Mouse (Mus musculus) heart, postnatal 0 days (tissue): ENCODE measurements around the gene Ss18l2. TPM values are rescaled to one million over a fixed set of nuclear protein-coding genes. Genes with fewer than 3 reads are reported as not detected.

Source experiments
- ATAC-seq: fragments of 200-750 bp; cut with Nextera tagmentation; 2 replicates; pipeline ENCODE4 v1.8.0; 2017; ENCODE audit warnings: low read depth, moderate number of reproducible peaks, moderate library complexity; ENCODE audit not compliant: insufficient read depth
- DNase-seq: peaks from one replicate; pipeline ENCODE4 v3.0.0-alpha.2; 2016; ENCODE audit warnings: low spot score
- H3K27ac ChIP-seq: fragments of 300-500 bp; sonication (generic); 2 replicates; pipeline ENCODE4 v1.5.1; 2014; ENCODE audit warnings: low read depth, mild to moderate bottlenecking
- H3K27me3 ChIP-seq: fragments of 300-500 bp; sonication (generic); 2 replicates; pipeline ENCODE4 v1.6.1; 2014; ENCODE audit warnings: low read length, mixed read lengths; ENCODE audit not compliant: control insufficient read depth, insufficient read depth
- H3K36me3 ChIP-seq: fragments of 300-500 bp; sonication (generic); replicated peaks from 2 replicates; pipeline ENCODE4 v1.6.1; 2014; ENCODE audit warnings: low read length, mixed read lengths; ENCODE audit not compliant: control insufficient read depth, insufficient read depth
- H3K4me1 ChIP-seq: fragments of 300-500 bp; sonication (generic); 2 replicates; pipeline ENCODE4 v1.6.1; 2014; ENCODE audit warnings: antibody characterized with exemption; ENCODE audit not compliant: control insufficient read depth, insufficient read depth
- H3K4me2 ChIP-seq: fragments of 300-500 bp; sonication (generic); 2 replicates; pipeline ENCODE4 v1.6.1; 2014; ENCODE audit warnings: low read depth, mild to moderate bottlenecking, low read length, moderate library complexity
- H3K4me3 ChIP-seq: fragments of 300-500 bp; sonication (generic); 2 replicates; pipeline ENCODE4 v1.5.1; 2014; ENCODE audit warnings: low read depth, low read length
- H3K9ac ChIP-seq: fragments of 300-500 bp; sonication (generic); replicated peaks from 2 replicates; pipeline ENCODE4 v1.6.1; 2014; ENCODE audit warnings: low read depth, low read length, mixed read lengths
- H3K9me3 ChIP-seq: fragments of 300-500 bp; sonication (generic); replicated peaks from 2 replicates; pipeline ENCODE4 v1.6.1; 2016; ENCODE audit warnings: low read length; ENCODE audit not compliant: control insufficient read depth
- CTCF ChIP-seq: IDR thresholded peaks from 2 replicates; pipeline ENCODE4 v1.5.1; 2016; ENCODE audit warnings: antibody characterized with exemption, control low read depth, low read depth
- EP300 ChIP-seq: IDR thresholded peaks from 2 replicates; pipeline ENCODE4 v1.6.1; 2016; ENCODE audit warnings: antibody characterized with exemption, low read depth
- WGBS: fragments of 180-500 bp; shearing (Covaris S2); extraction: QIAGEN DNeasy Blood & Tissue Kit; methylation state at CpG from one replicate; pipeline ENCODE4 v1.1.7; 2014; 5-methylcytosine and 5-hydroxymethylcytosine counted together
- polyA plus RNA-seq: library from polyadenylated mRNA; unstranded; fragments of >200 nt; fragmentation: Nextera tagmentation; extraction: Ambion mirVana; gene quantifications from 2 replicates; pipeline ENCODE4 v1.2.1, GENCODE M21; 2015
- total RNA-seq: library from RNA; depleted of rRNA; stranded (reverse); fragments of >200 nt; gene quantifications from 2 replicates; pipeline ENCODE4 v1.2.3, GENCODE M21; 2014; ENCODE audit warnings: low replicate concordance; rRNA removed

Ss18l2 gene
- total and polyA plus RNA-seq, 2 experiments from 2014 or later = 136 to 379 TPM

- Histone ChIP-seq H3K9ac (peak overlapping the region; percentile 96), H3K9me3 (no peaks in the 10 kb centered on the region), H3K4me3 (peak overlapping the region; percentile 90), H3K36me3 (peaks cover 38% of the 10 kb centered on the region), H3K4me1 (peaks cover 19% of the 10 kb centered on the region), H3K27me3 (no peaks in the 10 kb centered on the region), H3K4me2 (peak overlapping the region; percentile 98), H3K27ac (peak overlapping the region; percentile 97)
- peak; percentile 82 for ATAC-seq
- DNase-seq = peak; percentile 86
- TF ChIP-seq CTCF (no peak), EP300 (peak; percentile 61; the same call in 1 of the 2 replicates)
- 2% methylated on average over 37 of the region's 43 CpGs for WGBS
Measured at GRCm38 (mm10) chr9:121760271-121761090, 50.4 kb downstream of the Ss18l2 start.

- no peaks in the 10 kb centered on the region for H3K27me3 ChIP-seq
- DNase-seq (no peak), ATAC-seq (no peak)
- TF ChIP-seq EP300 = no peak
- TF ChIP-seq CTCF = no peak
- H3K36me3 ChIP-seq = peaks cover 38% of the 10 kb centered on the region
- peak overlapping the region; percentile 98 for H3K4me2 ChIP-seq
- H3K9me3 ChIP-seq = no peaks in the 10 kb centered on the region
- WGBS = 59% methylated on average over 10 of the region's 10 CpGs
- peak overlapping the region; percentile 97 for H3K27ac ChIP-seq
- peak overlapping the region; percentile 96; the same call in 1 of the 2 replicates for H3K9ac ChIP-seq
- H3K4me3 ChIP-seq = peak overlapping the region; percentile 90; the same call in 1 of the 2 replicates
- peaks cover 19% of the 10 kb centered on the region for H3K4me1 ChIP-seq
Measured at GRCm38 (mm10) chr9:121761091-121761665, 51.0 kb downstream of the Ss18l2 start.

GRCm38 (mm10) chr9:121761787-121762186, 51.7 kb downstream of the Ss18l2 start:
- TF ChIP-seq CTCF (no peak), EP300 (no peak)
- no peak overlapping the region for H3K27ac ChIP-seq
- H3K4me1 ChIP-seq = peaks cover 19% of the 10 kb centered on the region
- DNase-seq (no peak), ATAC-seq (no peak)
- H3K9me3 ChIP-seq = no peaks in the 10 kb centered on the region
- 73% methylated on average over 8 of the region's 8 CpGs for WGBS
- no peak overlapping the region for H3K9ac ChIP-seq
- H3K36me3 ChIP-seq = peaks cover 42% of the 10 kb centered on the region
- H3K4me3 ChIP-seq = no peak overlapping the region
- H3K27me3 ChIP-seq = no peaks in the 10 kb centered on the region
- no peak overlapping the region for H3K4me2 ChIP-seq

GRCm38 (mm10) chr9:121762248-121762647, 52.1 kb downstream of the Ss18l2 start:
- Histone ChIP-seq H3K4me3 (no peak overlapping the region), H3K9me3 (no peaks in the 10 kb centered on the region), H3K9ac (no peak overlapping the region), H3K36me3 (peaks cover 47% of the 10 kb centered on the region), H3K4me1 (peaks cover 19% of the 10 kb centered on the region), H3K27me3 (no peaks in the 10 kb centered on the region), H3K27ac (no peak overlapping the region), H3K4me2 (no peak overlapping the region)
- DNase-seq = no peak
- ATAC-seq = no peak
- 83% methylated on average over 10 of the region's 10 CpGs for WGBS
- no peak for TF ChIP-seq EP300
- TF ChIP-seq CTCF = no peak

- Histone ChIP-seq H3K27me3 (no peaks in the 10 kb centered on the region), H3K4me2 (no peak overlapping the region), H3K4me3 (no peak overlapping the region), H3K9ac (no peak overlapping the region), H3K27ac (no peak overlapping the region), H3K4me1 (peaks cover 19% of the 10 kb centered on the region), H3K9me3 (no peaks in the 10 kb centered on the region), H3K36me3 (peaks cover 52% of the 10 kb centered on the region)
- TF ChIP-seq CTCF (no peak), EP300 (no peak)
- 86% methylated on average over 25 of the region's 25 CpGs for WGBS
- ATAC-seq (no peak), DNase-seq (no peak)
Measured at GRCm38 (mm10) chr9:121762761-121763160, 52.6 kb downstream of the Ss18l2 start.

Other genes starting within 250 kb of the Ss18l2 start
- 1.4 TPM in 1 of 2 replicates, not detected in the other for gene Cck, start 214.6 kb upstream of the Ss18l2 start, total RNA-seq
- gene Cck, start 214.6 kb upstream of the Ss18l2 start, polyA plus RNA-seq = 0.29 and 0.95 TPM in 2 replicates
- not detected in 2 replicates for gene Lyzl4, start 68.2 kb upstream of the Ss18l2 start, total RNA-seq
- gene Lyzl4, start 68.2 kb upstream of the Ss18l2 start, polyA plus RNA-seq = not detected in 2 replicates
- gene Vipr1, start 67.6 kb upstream of the Ss18l2 start, total RNA-seq = 0.70 and 1.3 TPM in 2 replicates
- gene Vipr1, start 67.6 kb upstream of the Ss18l2 start, polyA plus RNA-seq = 0.14 and 0.40 TPM in 2 replicates
- 3.8 and 9.4 TPM in 2 replicates for gene Sec22c, start 4.8 kb upstream of the Ss18l2 start, total RNA-seq
- gene Sec22c, start 4.8 kb upstream of the Ss18l2 start, polyA plus RNA-seq = 3.9 and 4.1 TPM in 2 replicates
- 44.0 and 44.8 TPM in 2 replicates for gene Nktr, start 8.8 kb downstream of the Ss18l2 start, total RNA-seq
- 30.2 and 31.1 TPM in 2 replicates for gene Nktr, start 8.8 kb downstream of the Ss18l2 start, polyA plus RNA-seq
- 34.5 and 69.3 TPM in 2 replicates for gene Zfp651, start 49.0 kb downstream of the Ss18l2 start, total RNA-seq
- gene Zfp651, start 49.0 kb downstream of the Ss18l2 start, polyA plus RNA-seq = 12.1 and 13.2 TPM in 2 replicates
- gene Klhl40, start 67.3 kb downstream of the Ss18l2 start, total RNA-seq = 20.7 and 28.2 TPM in 2 replicates
- 12.6 and 14.5 TPM in 2 replicates for gene Klhl40, start 67.3 kb downstream of the Ss18l2 start, polyA plus RNA-seq
- 62.3 and 75.4 TPM in 2 replicates for gene Hhatl, start 82.2 kb downstream of the Ss18l2 start, total RNA-seq
- gene Hhatl, start 82.2 kb downstream of the Ss18l2 start, polyA plus RNA-seq = 52.7 and 53.0 TPM in 2 replicates
- not detected in 2 replicates for gene Ccdc13, start 129.1 kb downstream of the Ss18l2 start, total RNA-seq
- 0.34 and 0.41 TPM in 2 replicates for gene Ccdc13, start 129.1 kb downstream of the Ss18l2 start, polyA plus RNA-seq
- 59.2 and 85.4 TPM in 2 replicates for gene Higd1a, start 148.0 kb downstream of the Ss18l2 start, total RNA-seq
- gene Higd1a, start 148.0 kb downstream of the Ss18l2 start, polyA plus RNA-seq = 319 and 332 TPM in 2 replicates
- 4.1 and 4.6 TPM in 2 replicates for gene Ackr2, start 188.0 kb downstream of the Ss18l2 start, total RNA-seq
- gene Ackr2, start 188.0 kb downstream of the Ss18l2 start, polyA plus RNA-seq = 1.6 and 2.1 TPM in 2 replicates
- gene Cyp8b1, start 206.0 kb downstream of the Ss18l2 start, total RNA-seq = not detected in 2 replicates
- gene Cyp8b1, start 206.0 kb downstream of the Ss18l2 start, polyA plus RNA-seq = not detected in 2 replicates
- gene Fam198a, start 240.7 kb downstream of the Ss18l2 start, total RNA-seq = 1.1 and 3.1 TPM in 2 replicates
- 0.78 and 0.85 TPM in 2 replicates for gene Fam198a, start 240.7 kb downstream of the Ss18l2 start, polyA plus RNA-seq